ENCODE assay signal across 26 mouse cellular contexts in genomic region chr6:7082054-7082453, GRCm38 (mm10).
A peak's percentile ranks its signal among the peaks of the same experiment; 100 is the strongest.
DNase-seq lines count a peak whose midpoint lies in the region; ATAC-seq lines count a peak whose summit lies in the region.
"Had no signal": no experiment of that assay in that cellular context is flagged by ENCODE, and none has a peak within 500 bp of the region (broad histone marks: within the 10 kb centered on the region; RNA-seq: fewer than 3 reads in every experiment).

No protein-coding gene starts in this region.

- H3K27ac ChIP-seq in hindbrain, embryonic 13.5 days, result no peak overlapping the region
- H3K27ac ChIP-seq in hindbrain, embryonic 14.5 days, result no peak overlapping the region
- no peak overlapping the region for H3K27ac ChIP-seq in forebrain, embryonic 14.5 days (ENCODE audit: low read depth, low read length)
- peak overlapping the region; percentile 53 for H3K27ac ChIP-seq in midbrain, embryonic 13.5 days
- H3K27ac ChIP-seq in neural tube, embryonic 15.5 days (replicated peaks), result no peak overlapping the region
- H3K27ac ChIP-seq: embryonic facial prominence, embryonic 13.5 days; heart, embryonic 10.5 days; intestine, embryonic 15.5 days had no signal

- H3K9ac ChIP-seq in hindbrain, embryonic 13.5 days, result no peak overlapping the region
- no peak overlapping the region for H3K9ac ChIP-seq in hindbrain, embryonic 14.5 days
- no peak overlapping the region for H3K9ac ChIP-seq in forebrain, embryonic 14.5 days (ENCODE audit: low read length)
- H3K9ac ChIP-seq in midbrain, embryonic 13.5 days (replicated peaks), result no peak overlapping the region
- no peak overlapping the region for H3K9ac ChIP-seq in neural tube, embryonic 15.5 days (replicated peaks)
- H3K9ac ChIP-seq: embryonic facial prominence, embryonic 13.5 days; intestine, embryonic 15.5 days had no signal

- H3K4me2 ChIP-seq in hindbrain, embryonic 13.5 days, result no peak overlapping the region
- H3K4me2 ChIP-seq in hindbrain, embryonic 14.5 days (replicated peaks), result no peak overlapping the region
- H3K4me2 ChIP-seq in forebrain, embryonic 14.5 days (ENCODE audit: low read length), result no peak overlapping the region
- no peak overlapping the region for H3K4me2 ChIP-seq in midbrain, embryonic 13.5 days (replicated peaks)
- no peak overlapping the region for H3K4me2 ChIP-seq in neural tube, embryonic 15.5 days
- H3K4me2 ChIP-seq: embryonic facial prominence, embryonic 13.5 days; intestine, embryonic 15.5 days had no signal

- DNase-seq in hindbrain, embryonic 14.5 days (ENCODE audit: low spot score), result no peak
- DNase-seq in forebrain, embryonic 14.5 days (ENCODE audit: low spot score), result no peak
- DNase-seq in cerebellum, adult 11-12 months, result no peak
- DNase-seq in kidney, postnatal 25 days, result no peak
- DNase-seq: adrenal gland, postnatal 36 days; B cell, adult 2 months; cerebellum, adult 18-20 months; cerebellum, postnatal 25 days; gastrocnemius, postnatal 10 days; heart, postnatal 4 days; kidney, adult 8-10 months; kidney, postnatal 10 days; lung, postnatal 4 days; retina, postnatal 1 day; right cerebral cortex, postnatal 25 days; spleen, adult 18-20 months had no signal

- H3K9me3 ChIP-seq in hindbrain, embryonic 13.5 days, result no peaks in the 10 kb centered on the region
- no peaks in the 10 kb centered on the region for H3K9me3 ChIP-seq in hindbrain, embryonic 14.5 days (ENCODE audit: control insufficient read depth, low read length)
- no peaks in the 10 kb centered on the region for H3K9me3 ChIP-seq in forebrain, embryonic 14.5 days (replicated peaks; ENCODE audit: control insufficient read depth, low read length)
- H3K9me3 ChIP-seq in midbrain, embryonic 13.5 days, result no peaks in the 10 kb centered on the region
- H3K9me3 ChIP-seq in neural tube, embryonic 15.5 days (replicated peaks), result no peaks in the 10 kb centered on the region
- H3K9me3 ChIP-seq: embryonic facial prominence, embryonic 13.5 days; G1E; heart, embryonic 10.5 days; intestine, embryonic 15.5 days had no signal

- H3K36me3 ChIP-seq in hindbrain, embryonic 13.5 days, result no peaks in the 10 kb centered on the region
- H3K36me3 ChIP-seq in hindbrain, embryonic 14.5 days (replicated peaks; ENCODE audit: control insufficient read depth, insufficient read depth), result no peaks in the 10 kb centered on the region
- H3K36me3 ChIP-seq in forebrain, embryonic 14.5 days (ENCODE audit: control insufficient read depth, insufficient read depth, low read length), result no peaks in the 10 kb centered on the region
- H3K36me3 ChIP-seq in midbrain, embryonic 13.5 days, result no peaks in the 10 kb centered on the region
- H3K36me3 ChIP-seq in neural tube, embryonic 15.5 days, result no peaks in the 10 kb centered on the region
- H3K36me3 ChIP-seq: embryonic facial prominence, embryonic 13.5 days; G1E; heart, embryonic 10.5 days; intestine, embryonic 15.5 days had no signal

- peaks cover 2% of the 10 kb centered on the region for H3K4me1 ChIP-seq in hindbrain, embryonic 13.5 days (replicated peaks)
- H3K4me1 ChIP-seq in hindbrain, embryonic 14.5 days (replicated peaks; ENCODE audit: control insufficient read depth, insufficient read depth, low read length), result no peaks in the 10 kb centered on the region
- H3K4me1 ChIP-seq in forebrain, embryonic 14.5 days (ENCODE audit: control insufficient read depth, insufficient read depth, low read length), result no peaks in the 10 kb centered on the region
- H3K4me1 ChIP-seq in midbrain, embryonic 13.5 days (replicated peaks), result 0 out of 2 replicates have a peak, but pooled peaks cover 7% of the 10 kb centered on the region
- H3K4me1 ChIP-seq in neural tube, embryonic 15.5 days, result no peaks in the 10 kb centered on the region
- H3K4me1 ChIP-seq: embryonic facial prominence, embryonic 13.5 days; heart, embryonic 10.5 days; intestine, embryonic 15.5 days had no signal

- 0 out of 2 replicates have a peak, but pooled peaks have one; percentile 53 for ATAC-seq in hindbrain, embryonic 13.5 days (ENCODE audit: low FRiP score)
- ATAC-seq in hindbrain, embryonic 14.5 days (ENCODE audit: low FRiP score), result no peak
- ATAC-seq in forebrain, embryonic 14.5 days, result peak; percentile 64; the same call in 1 of the 2 replicates
- ATAC-seq in midbrain, embryonic 13.5 days, result peak; percentile 62
- ATAC-seq in neural tube, embryonic 15.5 days (ENCODE audit: low FRiP score), result peak; percentile 65; the same call in 1 of the 2 replicates
- ATAC-seq: intestine, embryonic 15.5 days; Patski had no signal

- no peaks in the 10 kb centered on the region for H3K27me3 ChIP-seq in hindbrain, embryonic 13.5 days
- H3K27me3 ChIP-seq in hindbrain, embryonic 14.5 days (ENCODE audit: control insufficient read depth, insufficient read depth, low read length), result no peaks in the 10 kb centered on the region
- no peaks in the 10 kb centered on the region for H3K27me3 ChIP-seq in forebrain, embryonic 14.5 days (replicated peaks; ENCODE audit: control insufficient read depth, insufficient read depth, low read length)
- H3K27me3 ChIP-seq in midbrain, embryonic 13.5 days, result no peaks in the 10 kb centered on the region
- H3K27me3 ChIP-seq in neural tube, embryonic 15.5 days (replicated peaks), result no peaks in the 10 kb centered on the region
- H3K27me3 ChIP-seq: CH12.LX; embryonic facial prominence, embryonic 13.5 days; intestine, embryonic 15.5 days had no signal

- WGBS in hindbrain, embryonic 13.5 days, result 57% methylated on average over 3 of the region's 3 CpGs
- WGBS in hindbrain, embryonic 14.5 days, result 51% methylated on average over 3 of the region's 3 CpGs
- 54% methylated on average over 3 of the region's 3 CpGs for WGBS in forebrain, embryonic 14.5 days
- WGBS in midbrain, embryonic 13.5 days, result 58% methylated on average over 3 of the region's 3 CpGs
- WGBS in neural tube, embryonic 15.5 days, result 45% methylated on average over 3 of the region's 3 CpGs

- no peak overlapping the region for H3K4me3 ChIP-seq in hindbrain, embryonic 13.5 days
- no peak overlapping the region for H3K4me3 ChIP-seq in hindbrain, embryonic 14.5 days (replicated peaks; ENCODE audit: low read length)
- no peak overlapping the region for H3K4me3 ChIP-seq in forebrain, embryonic 14.5 days (ENCODE audit: low read depth, low read length)
- no peak overlapping the region for H3K4me3 ChIP-seq in midbrain, embryonic 13.5 days (replicated peaks)
- no peak overlapping the region for H3K4me3 ChIP-seq in neural tube, embryonic 15.5 days (replicated peaks)
- H3K4me3 ChIP-seq: embryonic facial prominence, embryonic 13.5 days; heart, embryonic 10.5 days; intestine, embryonic 15.5 days; myocyte had no signal
